Mouse (Mus musculus) hindbrain, embryonic 16.5 days (tissue): Measurements from ENCODE around the gene Epha4. TPM values are rescaled to one million over a fixed set of nuclear protein-coding genes. Genes with fewer than 3 reads are reported as not detected.
A peak's percentile ranks its signal among the peaks of the same experiment; 100 is the strongest.

Experiments used
- ATAC-seq: fragments of 200-750 bp; cut with Nextera tagmentation; 2 replicates; pipeline ENCODE4 v1.8.0; 2017; ENCODE audit warnings: moderate TSS enrichment, moderate library complexity
- H3K27ac ChIP-seq: fragments of 300-500 bp; sonication (generic); 2 replicates; pipeline ENCODE4 v1.5.1; 2014; ENCODE audit warnings: low read depth, mild to moderate bottlenecking, control low read depth, low read length, moderate library complexity
- H3K27me3 ChIP-seq: fragments of 300-500 bp; sonication (generic); replicated peaks from 2 replicates; pipeline ENCODE4 v1.6.1; 2014; ENCODE audit warnings: low read length; ENCODE audit not compliant: control insufficient read depth, insufficient read depth
- H3K36me3 ChIP-seq: fragments of 300-500 bp; sonication (generic); 2 replicates; pipeline ENCODE4 v1.6.1; 2014; ENCODE audit warnings: mild to moderate bottlenecking, low read length, moderate library complexity, mixed read lengths; ENCODE audit not compliant: control insufficient read depth, insufficient read depth
- H3K4me1 ChIP-seq: fragments of 300-500 bp; sonication (generic); 2 replicates; pipeline ENCODE4 v1.6.1; 2014; ENCODE audit warnings: low read depth, low read length; ENCODE audit not compliant: control insufficient read depth, insufficient read depth
- H3K4me2 ChIP-seq: fragments of 300-500 bp; sonication (generic); 2 replicates; pipeline ENCODE4 v1.6.1; 2014; ENCODE audit warnings: mild to moderate bottlenecking, low read length, control low read depth, moderate library complexity
- H3K4me3 ChIP-seq: fragments of 300-500 bp; sonication (generic); 2 replicates; pipeline ENCODE4 v1.5.1; 2014; ENCODE audit warnings: mild to moderate bottlenecking, low read length, control low read depth, moderate library complexity
- H3K9ac ChIP-seq: fragments of 300-500 bp; sonication (generic); 2 replicates; pipeline ENCODE4 v1.6.1; 2014; ENCODE audit warnings: low read depth, mild to moderate bottlenecking, control low read depth, low read length, moderate library complexity
- H3K9me3 ChIP-seq: fragments of 300-500 bp; sonication (generic); 2 replicates; pipeline ENCODE4 v1.6.1; 2014; ENCODE audit warnings: mild to moderate bottlenecking, low read length, moderate library complexity; ENCODE audit not compliant: control insufficient read depth
- WGBS: fragments of 180-500 bp; shearing (Covaris S2); extraction: QIAGEN DNeasy Blood & Tissue Kit; methylation state at CpG from one replicate; pipeline ENCODE4 v1.1.7; 2014; 5-methylcytosine and 5-hydroxymethylcytosine counted together
- polyA plus RNA-seq: library from polyadenylated mRNA; unstranded; fragments of >200 nt; fragmentation: Nextera tagmentation; extraction: Ambion mirVana; gene quantifications from 2 replicates; pipeline ENCODE4 v1.2.1, GENCODE M21; 2015

Epha4 gene
- polyA plus RNA-seq, 1 experiment from 2014 or later = 40.8 TPM

- Histone ChIP-seq H3K4me3 (no peak overlapping the region), H3K9me3 (no peaks in the 10 kb centered on the region), H3K36me3 (no peaks in the 10 kb centered on the region), H3K9ac (no peak overlapping the region), H3K27me3 (no peaks in the 10 kb centered on the region), H3K27ac (no peak overlapping the region), H3K4me1 (peaks cover 12% of the 10 kb centered on the region), H3K4me2 (no peak overlapping the region)
- ATAC-seq = no peak
- 74% methylated on average over 12 of the region's 12 CpGs for WGBS
Observed at GRCm38 (mm10) chr1:77446438-77446837, 68.5 kb downstream of the Epha4 start.

- Histone ChIP-seq H3K4me2 (no peak overlapping the region), H3K36me3 (no peaks in the 10 kb centered on the region), H3K27ac (no peak overlapping the region), H3K9ac (no peak overlapping the region), H3K4me1 (peaks cover 18% of the 10 kb centered on the region), H3K9me3 (no peaks in the 10 kb centered on the region), H3K4me3 (no peak overlapping the region), H3K27me3 (no peaks in the 10 kb centered on the region)
- 47% methylated on average over 9 of the region's 9 CpGs for WGBS
- no peak for ATAC-seq
Observed at GRCm38 (mm10) chr1:77444648-77445047, 70.2 kb downstream of the Epha4 start.

- ATAC-seq = no peak
- no peak overlapping the region for H3K4me3 ChIP-seq
- H3K36me3 ChIP-seq = no peaks in the 10 kb centered on the region
- H3K9ac ChIP-seq = no peak overlapping the region
- H3K4me1 ChIP-seq = peaks cover 28% of the 10 kb centered on the region
- H3K4me2 ChIP-seq = no peak overlapping the region
- WGBS = 16% methylated on average over 4 of the region's 4 CpGs
- H3K27me3 ChIP-seq = no peaks in the 10 kb centered on the region
- H3K9me3 ChIP-seq = no peaks in the 10 kb centered on the region
- H3K27ac ChIP-seq = no peak overlapping the region
Observed at GRCm38 (mm10) chr1:77441987-77442386, 72.9 kb downstream of the Epha4 start.

GRCm38 (mm10) chr1:77441401-77441800, 73.5 kb downstream of the Epha4 start:
- no peak for ATAC-seq
- 13% methylated on average over 4 of the region's 4 CpGs for WGBS
- no peak overlapping the region for H3K4me3 ChIP-seq
- H3K27me3 ChIP-seq = no peaks in the 10 kb centered on the region
- H3K4me2 ChIP-seq = no peak overlapping the region
- H3K9ac ChIP-seq = no peak overlapping the region
- H3K36me3 ChIP-seq = no peaks in the 10 kb centered on the region
- no peaks in the 10 kb centered on the region for H3K9me3 ChIP-seq
- H3K4me1 ChIP-seq = peaks cover 28% of the 10 kb centered on the region
- H3K27ac ChIP-seq = no peak overlapping the region

GRCm38 (mm10) chr1:77440512-77440911, 74.4 kb downstream of the Epha4 start:
- Histone ChIP-seq H3K36me3 (no peaks in the 10 kb centered on the region), H3K27me3 (no peaks in the 10 kb centered on the region), H3K4me2 (0 out of 2 replicates have a peak overlapping the region, but pooled peaks have one; percentile 15), H3K4me3 (no peak overlapping the region), H3K27ac (peak overlapping the region; percentile 34; the same call in 1 of the 2 replicates), H3K4me1 (peaks cover 28% of the 10 kb centered on the region), H3K9me3 (no peaks in the 10 kb centered on the region), H3K9ac (no peak overlapping the region)
- WGBS = 18% methylated on average over 10 of the region's 10 CpGs
- no peak for ATAC-seq

GRCm38 (mm10) chr1:77439383-77440074, 75.4 kb downstream of the Epha4 start:
- Histone ChIP-seq H3K36me3 (no peaks in the 10 kb centered on the region), H3K9me3 (no peaks in the 10 kb centered on the region), H3K9ac (no peak overlapping the region), H3K4me2 (no peak overlapping the region), H3K27ac (no peak overlapping the region), H3K4me1 (peaks cover 26% of the 10 kb centered on the region), H3K27me3 (no peaks in the 10 kb centered on the region), H3K4me3 (no peak overlapping the region)
- WGBS = 79% methylated on average over 3 of the region's 3 CpGs
- no peak for ATAC-seq

- no peaks in the 10 kb centered on the region for H3K9me3 ChIP-seq
- no peak overlapping the region for H3K4me3 ChIP-seq
- H3K27ac ChIP-seq = no peak overlapping the region
- no peak for ATAC-seq
- H3K27me3 ChIP-seq = no peaks in the 10 kb centered on the region
- H3K4me2 ChIP-seq = no peak overlapping the region
- H3K36me3 ChIP-seq = no peaks in the 10 kb centered on the region
- 78% methylated on average over 4 of the region's 4 CpGs for WGBS
- H3K4me1 ChIP-seq = peaks cover 23% of the 10 kb centered on the region
- H3K9ac ChIP-seq = no peak overlapping the region
Observed at GRCm38 (mm10) chr1:77438639-77439038, 76.2 kb downstream of the Epha4 start.

- Histone ChIP-seq H3K4me2 (no peak overlapping the region), H3K9ac (no peak overlapping the region), H3K36me3 (no peaks in the 10 kb centered on the region), H3K4me3 (no peak overlapping the region), H3K27ac (no peak overlapping the region), H3K27me3 (no peaks in the 10 kb centered on the region), H3K4me1 (peaks cover 23% of the 10 kb centered on the region), H3K9me3 (no peaks in the 10 kb centered on the region)
- ATAC-seq = no peak
- 49% methylated on average over 10 of the region's 10 CpGs for WGBS
Observed at GRCm38 (mm10) chr1:77437881-77438610, 76.8 kb downstream of the Epha4 start.

GRCm38 (mm10) chr1:77435045-77435444, 79.8 kb downstream of the Epha4 start:
- no peak for ATAC-seq
- Histone ChIP-seq H3K9ac (no peak overlapping the region), H3K27me3 (no peaks in the 10 kb centered on the region), H3K27ac (no peak overlapping the region), H3K4me1 (peaks cover 15% of the 10 kb centered on the region), H3K4me3 (no peak overlapping the region), H3K4me2 (no peak overlapping the region), H3K9me3 (no peaks in the 10 kb centered on the region), H3K36me3 (no peaks in the 10 kb centered on the region)
- 10% methylated on average over 4 of the region's 4 CpGs for WGBS
